Mouse (Mus musculus): ENCODE results near the gene Dedd2. TPM values are rescaled to one million over a fixed set of nuclear protein-coding genes. Genes with fewer than 3 reads are reported as not detected.

Gene Dedd2
- polyA plus RNA-seq (2012; rRNA removed; ENCODE audit: low replicate concordance): 18.8 and 21.7 TPM in 2 replicates

DNA sequence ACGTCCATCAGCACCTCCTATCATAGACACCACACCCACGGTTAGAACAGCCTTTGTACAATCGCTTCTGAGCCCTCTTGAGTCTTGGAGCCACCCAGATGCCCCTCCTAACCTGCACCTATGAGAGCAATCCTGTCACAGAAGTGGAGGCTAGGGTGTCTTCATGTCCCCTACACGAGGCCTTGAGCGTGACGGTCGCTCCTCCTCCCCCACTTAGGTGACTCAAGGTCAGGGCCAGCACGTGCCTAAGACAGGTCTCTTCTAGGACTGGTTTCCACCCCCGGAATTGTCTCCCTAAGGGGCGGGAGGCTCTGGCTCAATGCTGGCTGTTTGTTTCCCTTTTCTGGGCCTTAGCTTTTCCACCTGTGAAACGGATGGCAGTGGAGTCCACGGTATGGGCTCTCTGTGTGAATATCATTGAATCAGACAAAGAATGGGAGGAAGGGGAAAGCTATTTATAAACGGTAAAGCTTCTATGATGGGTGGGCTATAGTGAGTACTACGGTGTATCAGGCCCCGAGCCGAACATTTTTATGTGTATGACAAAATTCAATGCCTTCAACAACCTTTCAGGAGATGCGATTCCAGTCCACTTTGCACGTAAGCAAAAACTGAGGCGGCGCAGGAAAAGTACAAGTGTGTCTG is at the start of gene Dedd2:
TSS of gene Dedd2 (minus strand) at position 159 of the 645 bp plus-strand sequence.

DNA sequence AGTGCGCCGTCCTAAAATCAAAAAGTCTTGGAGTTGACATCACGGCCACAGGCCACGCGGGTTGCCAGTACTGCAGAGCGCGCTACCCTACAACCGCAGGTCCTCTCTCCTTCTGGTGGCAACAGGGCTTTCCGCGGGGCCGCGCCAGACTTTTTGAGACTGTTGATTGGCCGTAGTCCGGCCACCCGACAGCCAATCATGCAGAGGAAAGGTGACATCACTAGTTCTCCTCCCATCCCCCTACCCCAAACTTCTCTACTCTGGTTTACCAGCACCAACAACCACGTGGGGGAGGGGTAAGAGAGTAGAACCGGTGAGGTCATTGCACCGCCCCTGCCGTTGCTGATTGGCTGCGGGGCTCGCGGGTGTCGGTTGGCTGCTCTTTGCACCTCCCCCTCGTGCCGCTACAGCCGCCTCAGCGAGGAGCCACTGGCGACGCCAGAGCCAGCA is 46.9 kb upstream of the Dedd2 start, which contains the start of gene Cic:
TSS of gene Cic (plus strand) at position 404 of the 450 bp plus-strand sequence.

DNA sequence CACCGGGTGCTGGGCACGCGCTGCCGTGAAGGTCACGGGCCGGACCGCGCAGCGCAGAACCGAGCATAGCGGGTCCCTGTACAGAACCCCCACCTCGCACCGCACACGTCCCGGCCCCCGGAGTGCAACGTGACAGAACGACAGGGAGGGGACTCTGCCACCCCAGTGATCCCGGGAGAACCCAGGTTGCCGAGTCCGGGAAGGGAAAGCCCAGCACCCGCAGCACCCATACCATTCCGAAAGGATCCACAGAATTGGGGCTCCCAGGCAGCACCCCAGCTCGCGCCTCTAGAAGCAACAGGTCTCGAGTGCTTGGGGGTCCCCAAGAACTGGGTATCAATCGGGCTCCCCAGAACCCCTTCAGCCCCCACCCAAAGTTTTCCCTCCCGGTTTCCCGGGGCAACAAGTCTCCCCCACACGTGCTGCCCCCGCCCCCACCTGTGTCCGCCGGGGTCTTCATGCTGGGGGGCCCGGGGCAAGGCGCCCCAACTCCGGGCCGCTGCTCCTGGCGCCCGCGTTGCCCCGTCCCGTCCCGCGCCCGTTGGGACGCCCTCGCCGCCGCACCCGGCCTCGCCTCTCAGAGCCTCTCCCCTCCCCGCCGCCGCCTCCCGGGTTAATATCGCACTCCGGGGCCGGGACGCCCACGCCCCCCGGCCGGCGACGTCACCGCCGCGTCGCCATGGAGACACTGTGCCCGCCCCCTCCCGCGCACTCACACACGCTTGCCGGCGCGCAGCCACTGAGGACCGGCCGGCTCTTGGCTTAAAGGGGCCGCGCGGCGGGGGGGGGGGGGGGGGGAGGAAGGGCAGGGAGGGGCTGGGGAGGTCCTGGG is 29.9 kb upstream of the Dedd2 start, which contains the start of gene Erf:
TSS of gene Erf (minus strand) at position 621 of the 832 bp plus-strand sequence.

DNA sequence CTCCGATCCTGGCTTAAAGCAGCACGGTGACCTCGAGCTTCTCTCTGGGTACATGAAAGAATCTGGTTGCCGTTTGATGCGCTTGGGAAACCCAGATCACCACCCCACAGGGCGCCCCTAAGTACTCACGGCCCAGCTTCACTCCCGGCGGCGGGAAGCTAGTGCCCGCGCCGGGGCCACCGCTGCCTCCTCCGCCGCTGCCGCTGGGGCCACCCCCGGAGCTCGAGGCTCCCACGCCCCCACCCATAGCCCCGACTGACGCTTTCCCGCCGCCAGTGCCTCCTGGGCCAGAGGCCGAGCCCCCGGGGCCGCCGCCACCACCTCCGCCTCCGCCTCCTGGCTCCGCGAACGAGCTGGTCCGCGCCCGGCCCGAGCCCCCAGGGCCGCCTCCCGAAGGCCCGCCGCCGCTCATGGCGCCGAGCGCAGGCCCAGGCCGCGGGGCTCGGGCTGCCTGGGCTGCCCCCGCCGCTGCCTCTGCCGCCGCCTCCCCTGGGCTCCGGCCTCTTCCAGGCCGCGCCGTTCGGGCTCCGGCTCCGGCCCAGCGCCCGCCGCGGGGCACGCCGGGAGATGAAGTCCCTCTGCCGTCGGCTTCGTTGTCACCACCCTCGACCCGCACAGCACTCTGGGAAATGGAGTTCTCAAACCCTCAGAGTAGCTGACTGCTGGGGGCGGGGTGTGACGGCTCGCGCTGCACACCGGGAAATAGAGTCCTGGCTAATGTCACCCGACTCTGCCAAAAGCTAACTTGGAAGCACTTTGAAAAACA is 17.0 kb upstream of the Dedd2 start, which contains the start of gene Gsk3a:
TSS of gene Gsk3a (minus strand) at position 603 of the 766 bp plus-strand sequence.

DNA sequence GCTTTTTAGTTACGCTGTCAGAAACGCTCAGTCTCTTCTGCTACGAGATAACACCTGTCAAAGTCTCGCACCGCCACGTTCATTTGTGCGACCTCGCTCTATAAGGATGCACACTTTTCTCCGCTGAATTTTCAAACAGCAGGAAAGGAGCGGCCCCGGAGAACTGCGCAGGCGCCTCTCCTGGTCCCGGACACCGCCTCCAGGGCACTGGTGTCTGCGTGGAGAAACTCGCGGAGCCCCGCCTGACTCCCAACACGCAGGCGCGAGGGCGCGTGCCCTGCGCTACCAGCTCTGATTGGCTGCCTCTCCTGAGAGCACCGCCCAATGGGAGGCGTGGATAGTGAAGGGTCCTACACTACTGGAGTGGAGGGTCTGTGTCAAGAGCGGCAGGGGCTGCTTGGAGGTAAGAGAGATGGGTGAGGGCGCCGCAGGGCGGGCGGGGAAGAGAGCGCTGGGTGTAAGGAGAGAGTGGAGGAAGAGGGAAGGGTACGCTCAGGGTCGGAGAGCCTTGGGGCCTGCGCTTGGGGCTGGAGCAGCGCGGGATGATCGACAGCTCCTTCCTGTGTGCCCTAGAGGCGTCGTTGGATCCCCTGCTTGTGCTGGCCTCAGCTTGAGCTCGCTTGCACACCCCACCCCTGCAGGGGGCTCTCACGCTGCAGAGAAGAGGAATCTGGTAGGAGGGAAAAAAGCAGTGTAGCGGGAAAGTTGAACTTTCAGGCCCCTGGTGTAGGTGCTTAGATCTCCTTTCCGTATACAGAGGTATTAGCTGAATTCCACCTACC is 878 bp upstream of the Dedd2 start, which contains the start of gene Zfp526:
TSS of gene Zfp526 (plus strand) at position 324 of the 782 bp plus-strand sequence.

DNA sequence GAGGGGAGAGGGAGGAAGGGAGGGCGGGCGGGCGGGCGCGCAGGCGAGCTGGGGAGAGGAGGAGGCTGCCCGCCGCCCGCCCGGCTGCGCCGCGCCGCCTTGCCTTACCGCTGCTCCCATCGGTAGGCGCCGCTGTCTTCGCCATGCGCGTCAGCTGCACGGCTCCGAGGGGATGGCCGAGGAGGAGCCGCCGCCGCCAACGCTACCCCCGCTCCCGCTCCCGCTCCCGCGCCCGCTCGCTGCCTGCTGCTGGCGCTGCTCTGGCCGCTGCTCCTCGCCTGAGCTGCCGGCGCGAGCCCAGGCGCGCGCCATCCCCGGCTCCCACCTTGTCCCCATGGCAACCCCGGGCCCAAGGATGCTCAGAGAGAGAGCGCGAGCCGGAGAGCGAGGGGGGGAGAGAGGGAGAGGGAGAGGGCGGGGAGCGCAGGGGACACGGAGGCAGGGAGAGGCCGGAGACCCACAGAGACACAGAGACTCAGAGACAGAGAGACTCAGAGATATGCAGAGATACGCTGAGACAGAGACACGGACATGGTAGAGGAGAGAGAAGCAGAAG is 40.7 kb downstream of the Dedd2 start, which contains the start of gene Pou2f2:
TSS of gene Pou2f2 (minus strand) at position 121 of the 556 bp plus-strand sequence.

Other genes starting within 250 kb of the Dedd2 start
- 496 and 596 TPM in 2 replicates for gene Rabac1, start 247.9 kb downstream of the Dedd2 start, polyA plus RNA-seq (2012; rRNA removed; ENCODE audit: low replicate concordance)
- 14.8 and 16.0 TPM in 2 replicates for gene Atp1a3, start 214.7 kb downstream of the Dedd2 start, polyA plus RNA-seq (2012; rRNA removed; ENCODE audit: low replicate concordance)
- gene Grik5, start 148.3 kb downstream of the Dedd2 start, polyA plus RNA-seq (2012; rRNA removed; ENCODE audit: low replicate concordance): 14.7 and 51.0 TPM in 2 replicates
- 15.4 and 37.3 TPM in 2 replicates for gene Zfp574, start 148.0 kb downstream of the Dedd2 start, polyA plus RNA-seq (2012; rRNA removed; ENCODE audit: low replicate concordance)
- gene Pou2f2, start 40.9 kb downstream of the Dedd2 start, polyA plus RNA-seq (2012; rRNA removed; ENCODE audit: low replicate concordance): 1.4 and 3.7 TPM in 2 replicates
- gene Zfp526, start 810 bp upstream of the Dedd2 start, polyA plus RNA-seq (2012; rRNA removed; ENCODE audit: low replicate concordance): 8.3 and 13.8 TPM in 2 replicates
- 97.7 and 141 TPM in 2 replicates for gene Gsk3a, start 17.2 kb upstream of the Dedd2 start, polyA plus RNA-seq (2012; rRNA removed; ENCODE audit: low replicate concordance)
- 14.5 and 48.6 TPM in 2 replicates for gene Erf, start 30.1 kb upstream of the Dedd2 start, polyA plus RNA-seq (2012; rRNA removed; ENCODE audit: low replicate concordance)
- 48.8 and 107 TPM in 2 replicates for gene Cic, start 47.1 kb upstream of the Dedd2 start, polyA plus RNA-seq (2012; rRNA removed; ENCODE audit: low replicate concordance)
- gene Pafah1b3, start 77.4 kb upstream of the Dedd2 start, polyA plus RNA-seq (2012; rRNA removed; ENCODE audit: low replicate concordance): 8.8 and 65.1 TPM in 2 replicates
- 0.13 TPM in 1 of 2 replicates, not detected in the other for gene Prr19, start 80.8 kb upstream of the Dedd2 start, polyA plus RNA-seq (2012; rRNA removed; ENCODE audit: low replicate concordance)
- 0.10 TPM in 1 of 2 replicates, not detected in the other for gene Tmem145, start 85.5 kb upstream of the Dedd2 start, polyA plus RNA-seq (2012; rRNA removed; ENCODE audit: low replicate concordance)
- gene Megf8, start 96.5 kb upstream of the Dedd2 start, polyA plus RNA-seq (2012; rRNA removed; ENCODE audit: low replicate concordance): 43.2 and 55.7 TPM in 2 replicates
- gene Cnfn, start 149.1 kb upstream of the Dedd2 start, polyA plus RNA-seq (2012; rRNA removed; ENCODE audit: low replicate concordance): not detected in 2 replicates
- gene Lipe, start 178.1 kb upstream of the Dedd2 start, polyA plus RNA-seq (2012; rRNA removed; ENCODE audit: low replicate concordance): 510 and 1,790 TPM in 2 replicates
- 0.17 and 33.5 TPM in 2 replicates for gene Cxcl17, start 192.3 kb upstream of the Dedd2 start, polyA plus RNA-seq (2012; rRNA removed; ENCODE audit: low replicate concordance)

All from subcutaneous adipose tissue, adult 2 months (tissue).